Mouse (Mus musculus) liver, embryonic 14.5 days (tissue): ENCODE results near the gene Gm5475.

Experiments used
- CTCF ChIP-seq: IDR thresholded peaks from 2 replicates; pipeline ENCODE4 v1.5.1; 2016; ENCODE audit warnings: antibody characterized with exemption, low read depth, control low read depth
- EP300 ChIP-seq: IDR thresholded peaks from 2 replicates; pipeline ENCODE4 v1.6.1; 2016; ENCODE audit warnings: antibody characterized with exemption, low read depth

DNA sequence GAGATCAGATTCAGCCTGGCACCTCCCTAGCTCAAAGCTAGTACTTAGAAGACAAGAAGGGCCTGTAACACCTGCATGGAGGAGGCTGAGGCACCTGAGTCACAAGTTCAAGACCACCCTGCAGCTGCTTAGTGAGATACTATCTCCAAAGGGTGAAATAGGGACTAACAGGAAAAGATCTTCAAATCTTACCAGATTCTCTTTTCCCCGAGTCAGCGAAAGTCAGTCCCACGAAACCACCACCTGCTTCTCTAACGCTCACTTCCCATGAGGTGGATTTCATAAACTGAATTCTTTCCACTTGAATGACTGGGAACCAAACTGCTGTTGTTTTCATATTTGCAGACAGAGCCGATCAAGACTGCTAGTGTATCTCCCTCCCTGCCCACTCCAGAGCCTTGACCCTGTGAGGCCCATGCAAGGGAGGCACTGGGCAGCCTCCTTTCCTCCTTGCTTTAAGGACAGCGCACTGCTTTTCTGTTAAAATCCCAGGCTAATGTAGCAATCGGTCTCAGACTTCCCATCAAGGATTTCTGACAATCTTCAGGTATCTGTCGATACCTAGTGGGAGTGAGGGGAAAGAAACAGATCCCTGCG lies 4.0 kb upstream of the Gm5475 start:
- no peak for TF ChIP-seq CTCF
- no peak for TF ChIP-seq EP300
